Mouse (Mus musculus) C2C12 (cell line): ENCODE measurements around the gene Pkn1. TPM values are rescaled to one million over a fixed set of nuclear protein-coding genes. Genes with fewer than 3 reads are reported as not detected.
A peak's percentile ranks its signal among the peaks of the same experiment; 100 is the strongest.

ENCODE experiments used
- H3K27me3 ChIP-seq: one replicate; pipeline ENCODE4 v1.6.1; 2011; ENCODE audit not compliant: control insufficient read depth, insufficient read depth, insufficient read length
- H3K36me3 ChIP-seq: one replicate; pipeline ENCODE4 v1.6.1; 2011; ENCODE audit not compliant: control insufficient read depth, insufficient read depth
- H3K4me3 ChIP-seq: one replicate; pipeline ENCODE4 v1.5.1; 2011; ENCODE audit warnings: mild to moderate bottlenecking, control low read depth; ENCODE audit not compliant: poor library complexity, insufficient read depth, severe bottlenecking
- H3K79me2 ChIP-seq: one replicate; pipeline ENCODE4 v1.6.1; 2011; ENCODE audit not compliant: control insufficient read depth, insufficient read depth
- H3K79me3 ChIP-seq: one replicate; pipeline ENCODE4 v1.6.1; 2011; ENCODE audit warnings: low read depth, control low read depth
- H3ac ChIP-seq: one replicate; pipeline ENCODE3; 2011; ENCODE audit warnings: low read depth; ENCODE audit not compliant: control insufficient read depth, insufficient read length
- CEBPB ChIP-seq: IDR thresholded peaks from one replicate; pipeline ENCODE4 v1.6.1; 2011; ENCODE audit warnings: low read depth, mild to moderate bottlenecking, control low read depth, moderate library complexity
- CTCF ChIP-seq: IDR thresholded peaks from one replicate; pipeline ENCODE4 v1.5.1; 2011; ENCODE audit not compliant: control insufficient read depth, insufficient read depth, insufficient read length
- FOSL1 ChIP-seq: IDR thresholded peaks from one replicate; pipeline ENCODE4 v1.8.0; 2011; ENCODE audit warnings: mild to moderate bottlenecking, low read length; ENCODE audit not compliant: poor library complexity, insufficient read depth, severe bottlenecking
- MAX ChIP-seq: IDR thresholded peaks from one replicate; pipeline ENCODE4 v1.6.1; 2011; ENCODE audit warnings: mild to moderate bottlenecking, control low read depth
- MYOD1 ChIP-seq: IDR thresholded peaks from one replicate; pipeline ENCODE4 v1.6.1; 2011; ENCODE audit warnings: low read depth; ENCODE audit not compliant: control insufficient read depth, insufficient read length
- MYOG ChIP-seq: IDR thresholded peaks from one replicate; pipeline ENCODE4 v1.6.1; 2011; ENCODE audit not compliant: control insufficient read depth, insufficient read length; ENCODE audit errors: extremely low read depth
- USF1 ChIP-seq: IDR thresholded peaks from one replicate; pipeline ENCODE4 v1.6.1; 2011; ENCODE audit warnings: low read depth, mild to moderate bottlenecking, control low read depth, moderate library complexity
- polyA plus RNA-seq: library from polyadenylated mRNA; unstranded; fragments of >200 nt; fragmentation: generic; extraction: Trizol; gene quantifications from one replicate; pipeline ENCODE4 v1.2.1, GENCODE M21; 2012; ENCODE audit warnings: missing spikeins

Pkn1 gene
- polyA plus RNA-seq, 1 experiment: 26.6 TPM

GRCm38 (mm10) chr8:83672936-83673335 is 26.0 kb downstream of the Pkn1 start:
- TF ChIP-seq MYOG (no peak), FOSL1 (no peak), CTCF (no peak), USF1 (no peak), MYOD1 (no peak), CEBPB (no peak), MAX (no peak)
- Histone ChIP-seq H3K79me3 (no peaks in the 10 kb centered on the region), H3ac (no peak overlapping the region), H3K4me3 (no peak overlapping the region), H3K27me3 (no peaks in the 10 kb centered on the region), H3K36me3 (peaks cover 9% of the 10 kb centered on the region), H3K79me2 (no peaks in the 10 kb centered on the region)

- Histone ChIP-seq H3K4me3 (no peak overlapping the region), H3K79me2 (no peaks in the 10 kb centered on the region), H3ac (no peak overlapping the region), H3K36me3 (peaks cover 9% of the 10 kb centered on the region), H3K79me3 (no peaks in the 10 kb centered on the region), H3K27me3 (no peaks in the 10 kb centered on the region)
- TF ChIP-seq MYOD1: no peak
- TF ChIP-seq MYOG: no peak
- no peak for TF ChIP-seq USF1
- TF ChIP-seq CEBPB: no peak
- no peak for TF ChIP-seq CTCF
- TF ChIP-seq FOSL1: no peak
- TF ChIP-seq MAX: no peak
Measured at GRCm38 (mm10) chr8:83669013-83669412, 30.0 kb downstream of the Pkn1 start.

DNA sequence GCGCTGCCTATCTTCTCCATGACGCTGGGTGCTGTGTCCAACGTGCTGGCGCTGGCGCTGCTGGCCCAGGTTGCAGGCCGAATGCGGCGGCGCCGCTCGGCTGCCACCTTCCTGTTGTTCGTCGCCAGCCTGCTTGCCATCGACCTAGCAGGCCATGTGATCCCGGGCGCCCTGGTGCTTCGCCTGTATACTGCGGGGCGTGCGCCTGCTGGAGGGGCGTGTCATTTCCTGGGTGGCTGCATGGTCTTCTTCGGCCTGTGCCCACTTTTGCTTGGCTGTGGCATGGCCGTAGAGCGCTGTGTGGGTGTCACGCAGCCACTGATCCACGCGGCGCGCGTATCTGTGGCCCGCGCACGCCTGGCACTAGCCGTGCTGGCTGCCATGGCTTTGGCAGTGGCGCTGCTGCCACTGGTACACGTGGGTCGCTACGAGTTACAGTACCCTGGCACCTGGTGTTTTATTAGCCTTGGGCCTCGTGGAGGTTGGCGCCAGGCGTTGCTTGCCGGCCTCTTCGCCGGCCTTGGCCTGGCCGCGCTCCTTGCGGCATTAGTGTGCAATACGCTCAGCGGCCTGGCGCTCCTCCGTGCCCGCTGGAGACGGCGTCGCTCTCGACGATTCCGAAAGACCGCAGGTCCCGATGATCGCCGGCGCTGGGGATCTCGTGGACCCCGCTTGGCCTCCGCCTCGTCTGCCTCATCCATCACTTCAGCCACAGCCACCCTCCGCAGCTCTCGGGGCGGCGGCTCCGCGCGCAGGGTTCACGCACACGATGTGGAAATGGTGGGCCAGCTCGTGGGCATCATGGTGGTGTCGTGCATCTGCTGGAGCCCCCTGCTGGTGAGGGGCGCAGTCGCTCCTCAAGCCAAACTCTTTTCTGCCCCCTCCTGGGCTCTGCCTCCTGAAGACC is 30.7 kb downstream of the Pkn1 start:
- H3ac ChIP-seq: no peak overlapping the region
- no peaks in the 10 kb centered on the region for H3K79me2 ChIP-seq
- H3K36me3 ChIP-seq: peaks cover 8% of the 10 kb centered on the region
- H3K79me3 ChIP-seq: no peaks in the 10 kb centered on the region
- no peak for TF ChIP-seq MYOD1
- no peak for TF ChIP-seq USF1
- TF ChIP-seq CTCF: peak; percentile 39
- no peak overlapping the region for H3K4me3 ChIP-seq
- H3K27me3 ChIP-seq: no peaks in the 10 kb centered on the region

- TF ChIP-seq MYOG: no peak
- TF ChIP-seq USF1: no peak
- no peak for TF ChIP-seq MAX
- TF ChIP-seq CEBPB: no peak
- TF ChIP-seq FOSL1: no peak
- no peak for TF ChIP-seq MYOD1
- TF ChIP-seq CTCF: no peak
- H3K27me3 ChIP-seq: no peaks in the 10 kb centered on the region
- H3ac ChIP-seq: no peak overlapping the region
- H3K4me3 ChIP-seq: no peak overlapping the region
- H3K36me3 ChIP-seq: peaks cover 1% of the 10 kb centered on the region
- H3K79me3 ChIP-seq: no peaks in the 10 kb centered on the region
- H3K79me2 ChIP-seq: no peaks in the 10 kb centered on the region
Measured at GRCm38 (mm10) chr8:83667526-83667925, 31.5 kb downstream of the Pkn1 start.

DNA sequence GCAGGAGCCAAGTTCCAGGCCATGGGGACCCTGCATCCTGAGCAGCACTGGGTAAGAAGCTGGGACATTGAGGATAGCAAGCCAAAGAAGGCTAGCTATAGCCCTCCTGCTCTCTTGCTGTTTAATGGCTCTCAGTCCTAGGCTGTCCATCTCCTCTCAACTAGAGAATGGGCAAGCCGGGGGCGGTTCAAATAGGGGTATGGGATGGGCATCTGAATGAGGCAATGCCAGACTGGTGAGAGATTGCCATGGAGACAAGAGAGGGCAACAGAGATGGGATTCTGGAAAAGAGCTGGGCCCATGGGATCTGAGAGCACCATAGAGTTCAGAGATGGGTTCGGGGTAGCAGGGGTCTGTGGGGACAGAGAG is 32.1 kb downstream of the Pkn1 start:
- TF ChIP-seq CTCF: no peak
- no peak for TF ChIP-seq MYOD1
- TF ChIP-seq CEBPB: no peak
- TF ChIP-seq MYOG: no peak
- no peak for TF ChIP-seq MAX
- no peak for TF ChIP-seq USF1
- no peak for TF ChIP-seq FOSL1
- no peaks in the 10 kb centered on the region for H3K79me2 ChIP-seq
- no peak overlapping the region for H3ac ChIP-seq
- H3K36me3 ChIP-seq: peaks cover 4% of the 10 kb centered on the region
- no peaks in the 10 kb centered on the region for H3K27me3 ChIP-seq
- no peak overlapping the region for H3K4me3 ChIP-seq
- H3K79me3 ChIP-seq: no peaks in the 10 kb centered on the region
